Mouse (Mus musculus): ENCODE results near the gene Pla2g7.

- TF ChIP-seq CTCF (IDR thresholded peaks at IDR 0.05; ENCODE audit: control insufficient read depth, insufficient read depth, insufficient replicate concordance, low read depth, low read length) = no peak
- TF ChIP-seq POLR2A (IDR thresholded peaks at IDR 0.05; ENCODE audit: control insufficient read depth, low read depth, low read length) = no peak
Measured at GRCm38 (mm10) chr17:43612221-43612620, 44.3 kb downstream of the Pla2g7 start.
